In genomic region chr2:85250026-85250560, GRCm38 (mm10) we compare ENCODE assay signal across 17 mouse cellular contexts. TPM values are rescaled to one million over a fixed set of nuclear protein-coding genes. Genes with fewer than 3 reads are reported as not detected.
DNase-seq lines count a peak whose midpoint lies in the region; ATAC-seq and TF ChIP-seq lines count a peak whose summit lies in the region.
"Had no signal": no experiment of that assay in that cellular context is flagged by ENCODE, and none has a peak within 500 bp of the region (broad histone marks: within the 10 kb centered on the region; RNA-seq: fewer than 3 reads in every experiment).

No protein-coding gene starts in this region.

- ATAC-seq in embryonic facial prominence, embryonic 15.5 days (ENCODE audit: insufficient number of reproducible peaks, low FRiP score, low TSS enrichment, low read depth), result 0 out of 2 replicates have a peak, but pooled peaks have one; percentile 19
- no peak for ATAC-seq in kidney, embryonic 14.5 days (ENCODE audit: low FRiP score, low TSS enrichment)
- ATAC-seq: forebrain, embryonic 15.5 days had no signal

- no peaks in the 10 kb centered on the region for H3K4me1 ChIP-seq in embryonic facial prominence, embryonic 15.5 days
- peaks cover 12% of the 10 kb centered on the region; the same call in 1 of the 2 replicates for H3K4me1 ChIP-seq in embryonic facial prominence, embryonic 10.5 days
- H3K4me1 ChIP-seq in kidney, embryonic 14.5 days (ENCODE audit: control insufficient read depth, insufficient read depth, low read length), result no peaks in the 10 kb centered on the region
- peaks cover 7% of the 10 kb centered on the region; the same call in 1 of the 2 replicates for H3K4me1 ChIP-seq in lung, adult 2 months (ENCODE audit: control insufficient read depth, insufficient read depth, low read length)
- H3K4me1 ChIP-seq: limb, embryonic 12.5 days had no signal

- no peaks in the 10 kb centered on the region for H3K27me3 ChIP-seq in embryonic facial prominence, embryonic 15.5 days
- no peaks in the 10 kb centered on the region for H3K27me3 ChIP-seq in embryonic facial prominence, embryonic 10.5 days (replicated peaks; ENCODE audit: low read depth, poor library complexity, severe bottlenecking)
- H3K27me3 ChIP-seq in kidney, embryonic 14.5 days (ENCODE audit: control insufficient read depth, insufficient read depth, low read length), result no peaks in the 10 kb centered on the region
- H3K27me3 ChIP-seq: forebrain, embryonic 15.5 days; hindbrain, embryonic 12.5 days; limb, embryonic 12.5 days; lung, embryonic 15.5 days had no signal

- H3K4me2 ChIP-seq in embryonic facial prominence, embryonic 15.5 days (replicated peaks), result no peak overlapping the region
- H3K4me2 ChIP-seq in kidney, embryonic 14.5 days (replicated peaks; ENCODE audit: low read depth, low read length), result no peak overlapping the region
- H3K4me2 ChIP-seq: forebrain, embryonic 15.5 days; hindbrain, embryonic 12.5 days; limb, embryonic 12.5 days; lung, embryonic 15.5 days had no signal

- H3K4me3 ChIP-seq in embryonic facial prominence, embryonic 15.5 days (replicated peaks), result no peak overlapping the region
- H3K4me3 ChIP-seq in embryonic facial prominence, embryonic 10.5 days, result no peak overlapping the region
- H3K4me3 ChIP-seq in kidney, embryonic 14.5 days (ENCODE audit: low read length), result no peak overlapping the region
- H3K4me3 ChIP-seq in lung, adult 2 months (replicated peaks; ENCODE audit: extremely low read depth, low read depth, low read length), result no peak overlapping the region
- H3K4me3 ChIP-seq: erythroblast, embryonic 14.5 days; forebrain, embryonic 15.5 days; hindbrain, embryonic 12.5 days; limb, embryonic 12.5 days; lung, embryonic 15.5 days; midbrain, embryonic 10.5 days had no signal

- TF ChIP-seq CTCF in lung, adult 2 months (IDR thresholded peaks at IDR 0.05; ENCODE audit: insufficient read depth, low read length), result no peak

- no peak overlapping the region for H3K27ac ChIP-seq in embryonic facial prominence, embryonic 15.5 days (replicated peaks)
- H3K27ac ChIP-seq in embryonic facial prominence, embryonic 10.5 days (replicated peaks), result no peak overlapping the region
- H3K27ac ChIP-seq in kidney, embryonic 14.5 days (ENCODE audit: low read depth, low read length), result no peak overlapping the region
- H3K27ac ChIP-seq: forebrain, embryonic 15.5 days; hindbrain, embryonic 12.5 days; limb, embryonic 12.5 days; lung, embryonic 15.5 days; midbrain, embryonic 10.5 days had no signal

- TF ChIP-seq POLR2A in lung, adult 2 months (IDR thresholded peaks at IDR 0.05; ENCODE audit: borderline replicate concordance, extremely low read depth, low read depth, low read length), result no peak

- H3K9me3 ChIP-seq in embryonic facial prominence, embryonic 15.5 days (replicated peaks), result no peaks in the 10 kb centered on the region
- H3K9me3 ChIP-seq in embryonic facial prominence, embryonic 10.5 days, result no peaks in the 10 kb centered on the region
- no peaks in the 10 kb centered on the region for H3K9me3 ChIP-seq in kidney, embryonic 14.5 days (ENCODE audit: control insufficient read depth, low read length)
- H3K9me3 ChIP-seq: forebrain, embryonic 15.5 days; hindbrain, embryonic 12.5 days; limb, embryonic 12.5 days; lung, embryonic 15.5 days; midbrain, embryonic 10.5 days had no signal

- H3K36me3 ChIP-seq in embryonic facial prominence, embryonic 15.5 days, result no peaks in the 10 kb centered on the region
- no peaks in the 10 kb centered on the region for H3K36me3 ChIP-seq in embryonic facial prominence, embryonic 10.5 days (replicated peaks)
- H3K36me3 ChIP-seq in kidney, embryonic 14.5 days (ENCODE audit: control insufficient read depth, insufficient read depth, low read length), result no peaks in the 10 kb centered on the region
- H3K36me3 ChIP-seq: forebrain, embryonic 15.5 days; hindbrain, embryonic 12.5 days; limb, embryonic 12.5 days; lung, embryonic 15.5 days; midbrain, embryonic 10.5 days had no signal

- DNase-seq in embryonic facial prominence, embryonic 10.5 days (ENCODE audit: low spot score), result no peak
- peak; percentile 8 for DNase-seq in kidney, adult 18-20 months
- DNase-seq in lung, postnatal 4 days, result peak; percentile 26 to 65
- DNase-seq in lung, adult 2 months, result no peak
- no peak for DNase-seq in right cerebral cortex, postnatal 4 days
- DNase-seq in embryo, embryonic 10 days (ENCODE audit: low spot score), result no peak
- DNase-seq: cerebellum, postnatal 25 days; right cerebral cortex, adult 18-20 months; thymus, postnatal 4 days had no signal

- 69% methylated on average over 10 of the region's 10 CpGs for WGBS in embryonic facial prominence, embryonic 15.5 days
- 83% methylated on average over 10 of the region's 10 CpGs for WGBS in embryonic facial prominence, embryonic 10.5 days
- 77% methylated on average over 10 of the region's 10 CpGs for WGBS in kidney, embryonic 14.5 days
- 62% methylated on average over 10 of the region's 10 CpGs for WGBS in lung, adult 2 months

- H3K9ac ChIP-seq in embryonic facial prominence, embryonic 15.5 days, result no peak overlapping the region
- H3K9ac ChIP-seq in kidney, embryonic 14.5 days (ENCODE audit: low read depth, low read length), result no peak overlapping the region
- H3K9ac ChIP-seq: forebrain, embryonic 15.5 days; hindbrain, embryonic 12.5 days; limb, embryonic 12.5 days; lung, embryonic 15.5 days had no signal

RNA-seq across cellular contexts. Expression of gene Lrrc55, which starts 53.1 kb away (rescaled TPM):
- 0.79 and 1.0 TPM in 2 replicates for polyA plus RNA-seq in embryonic facial prominence, embryonic 15.5 days (2015; fragmentation: Nextera tagmentation; extraction: Ambion mirVana)
- polyA plus RNA-seq in embryonic facial prominence, embryonic 10.5 days (2016; fragmentation: Nextera tagmentation; extraction: Ambion mirVana), result 0.32 and 0.60 TPM in 2 replicates
- polyA plus RNA-seq in kidney, embryonic 14.5 days (2014; fragmentation: Nextera tagmentation; extraction: Ambion mirVana), result 0.39 and 0.47 TPM in 2 replicates
- 0.14 and 0.21 TPM in 2 replicates for polyA plus RNA-seq in lung, adult 2 months (2012; rRNA removed)
- polyA plus RNA-seq: erythroblast, embryonic 14.5 days had no signal

Comparison
In these comparisons a context has a peak if more than half of its experiments do, and no peak if none do; other contexts are left out.
1. DNase-seq: peak in kidney, adult 18-20 months (single experiment) and lung, postnatal 4 days (2 of 2); none in embryonic facial prominence, embryonic 10.5 days (single experiment), lung, adult 2 months (single experiment), right cerebral cortex, postnatal 4 days (single experiment) and embryo, embryonic 10 days (single experiment).